Mouse (Mus musculus) lung, adult 2 months (tissue): ENCODE measurements around the gene Nr3c2. TPM values are rescaled to one million over a fixed set of nuclear protein-coding genes. Genes with fewer than 3 reads are reported as not detected.

ENCODE experiments used
- DNase-seq: peaks from one replicate; pipeline ENCODE4 v3.0.0; 2022
- H3K4me1 ChIP-seq: fragments of 200-500 bp; 2 replicates; pipeline ENCODE4 v1.6.1; 2011; ENCODE audit warnings: low read length; ENCODE audit not compliant: control insufficient read depth, insufficient read depth
- H3K4me3 ChIP-seq: fragments of 200-500 bp; replicated peaks from 2 replicates; pipeline ENCODE3; 2011; ENCODE audit warnings: low read depth, mild to moderate bottlenecking, control low read depth, low read length; ENCODE audit errors: extremely low read depth
- CTCF ChIP-seq: fragments of 200-500 bp; IDR thresholded peaks from 2 replicates; pipeline ENCODE4 v1.5.1; 2011; ENCODE audit warnings: mild to moderate bottlenecking, low read length, control low read depth; ENCODE audit not compliant: insufficient read depth
- POLR2A ChIP-seq: fragments of 200-500 bp; IDR thresholded peaks from 2 replicates; pipeline ENCODE4 v1.6.1; 2011; ENCODE audit warnings: low read depth, mild to moderate bottlenecking, control low read depth, low read length, borderline replicate concordance; ENCODE audit errors: extremely low read depth
- WGBS: fragments of 180-500 bp; shearing (Covaris S2); methylation state at CpG from one replicate; pipeline ENCODE4 v1.1.7; 2018; 5-methylcytosine and 5-hydroxymethylcytosine counted together
- polyA plus RNA-seq: library from polyadenylated mRNA; depleted of rRNA; stranded (reverse); fragments of >200 nt; gene quantifications from 2 replicates; pipeline ENCODE4 v1.2.3, GENCODE M21; 2012

Gene Nr3c2
- polyA plus RNA-seq, 1 experiment = 6.3 TPM

- TF ChIP-seq CTCF (no peak), POLR2A (no peak; the same call in 1 of the 2 replicates)
- 1% methylated on average over 35 of the region's 35 CpGs for WGBS
- Histone ChIP-seq H3K4me3 (peak overlapping the region; percentile 92), H3K4me1 (0 out of 2 replicates have a peak, but pooled peaks cover 2% of the 10 kb centered on the region)
- peak; percentile 11 for DNase-seq
These were observed 3.2 kb downstream of the Nr3c2 start for GRCm38 (mm10) chr8:76902205-76903078.

- H3K4me1 ChIP-seq = no peaks in the 10 kb centered on the region
- no peak for DNase-seq
- no peak overlapping the region for H3K4me3 ChIP-seq
- TF ChIP-seq POLR2A = no peak
- TF ChIP-seq CTCF = no peak
These were observed 12.0 kb downstream of the Nr3c2 start for GRCm38 (mm10) chr8:76911206-76911605.

- Histone ChIP-seq H3K4me3 (no peak overlapping the region), H3K4me1 (no peaks in the 10 kb centered on the region)
- TF ChIP-seq POLR2A = no peak
- TF ChIP-seq CTCF = no peak
- DNase-seq = no peak
- 71% methylated on average over 3 of the region's 3 CpGs for WGBS
These were observed 13.4 kb downstream of the Nr3c2 start for GRCm38 (mm10) chr8:76912678-76913077.

- WGBS = 73% methylated on average over 4 of the region's 4 CpGs
- Histone ChIP-seq H3K4me3 (no peak overlapping the region), H3K4me1 (no peaks in the 10 kb centered on the region)
- DNase-seq = no peak
- no peak for TF ChIP-seq CTCF
- TF ChIP-seq POLR2A = no peak
These were observed 14.0 kb downstream of the Nr3c2 start for GRCm38 (mm10) chr8:76913207-76913606.

- DNase-seq = no peak
- Histone ChIP-seq H3K4me3 (no peak overlapping the region), H3K4me1 (no peaks in the 10 kb centered on the region)
- TF ChIP-seq POLR2A (no peak), CTCF (no peak)
- 83% methylated on average over 2 of the region's 2 CpGs for WGBS
These were observed 16.0 kb downstream of the Nr3c2 start for GRCm38 (mm10) chr8:76915260-76915659.

GRCm38 (mm10) chr8:76919546-76919945, 20.3 kb downstream of the Nr3c2 start:
- no peak for DNase-seq
- Histone ChIP-seq H3K4me1 (no peaks in the 10 kb centered on the region), H3K4me3 (no peak overlapping the region)
- WGBS = 80% methylated on average over 2 of the region's 2 CpGs
- TF ChIP-seq POLR2A = no peak
- no peak for TF ChIP-seq CTCF

- Histone ChIP-seq H3K4me3 (no peak overlapping the region), H3K4me1 (no peaks in the 10 kb centered on the region)
- no peak for DNase-seq
- 79% methylated on average over 4 of the region's 4 CpGs for WGBS
- TF ChIP-seq CTCF = no peak
- no peak for TF ChIP-seq POLR2A
These were observed 24.9 kb downstream of the Nr3c2 start for GRCm38 (mm10) chr8:76924150-76924549.

GRCm38 (mm10) chr8:76928326-76928725, 29.1 kb downstream of the Nr3c2 start:
- DNase-seq = no peak
- no peak for TF ChIP-seq POLR2A
- no peak for TF ChIP-seq CTCF
- Histone ChIP-seq H3K4me3 (no peak overlapping the region), H3K4me1 (no peaks in the 10 kb centered on the region)
- 77% methylated on average over 1 of the region's 1 CpGs for WGBS

GRCm38 (mm10) chr8:76928808-76929207, 29.6 kb downstream of the Nr3c2 start:
- WGBS = 75% methylated on average over 5 of the region's 5 CpGs

GRCm38 (mm10) chr8:76965046-76965445, 65.8 kb downstream of the Nr3c2 start:
- Histone ChIP-seq H3K4me1 (no peaks in the 10 kb centered on the region; the same call in 1 of the 2 replicates), H3K4me3 (no peak overlapping the region)
- DNase-seq = no peak
- 74% methylated on average over 3 of the region's 3 CpGs for WGBS
- no peak for TF ChIP-seq POLR2A
- TF ChIP-seq CTCF = no peak

More at GRCm38 (mm10) chr8:76928808-76929207, 29.6 kb downstream of the Nr3c2 start:
- no peak for DNase-seq
- H3K4me3 ChIP-seq = no peak overlapping the region
- TF ChIP-seq POLR2A = no peak
- TF ChIP-seq CTCF = no peak
- no peaks in the 10 kb centered on the region for H3K4me1 ChIP-seq
